Mouse (Mus musculus): ENCODE results near the gene Ptgfrn.
A peak's percentile ranks its signal among the peaks of the same experiment; 100 is the strongest.

The Ptgfrn gene

GRCm38 (mm10) chr3:101078344-101078743 is 31.7 kb downstream of the Ptgfrn start:
- no peak for DNase-seq (ENCODE audit: low spot score)

GRCm38 (mm10) chr3:101077710-101078100 is 32.4 kb downstream of the Ptgfrn start:
- DNase-seq (ENCODE audit: low spot score) = no peak

GRCm38 (mm10) chr3:101076966-101077709 is 32.9 kb downstream of the Ptgfrn start:
- DNase-seq (ENCODE audit: low spot score) = no peak

GRCm38 (mm10) chr3:101075866-101076265 is 34.2 kb downstream of the Ptgfrn start:
- DNase-seq (ENCODE audit: low spot score) = no peak

GRCm38 (mm10) chr3:101073384-101073783 is 36.7 kb downstream of the Ptgfrn start:
- no peak for DNase-seq (ENCODE audit: low spot score)

GRCm38 (mm10) chr3:101072506-101073215 is 37.4 kb downstream of the Ptgfrn start:
- peak; percentile 76 for DNase-seq (ENCODE audit: low spot score)

- DNase-seq (ENCODE audit: low spot score) = no peak
These were observed 38.5 kb downstream of the Ptgfrn start for GRCm38 (mm10) chr3:101071576-101071975.

- DNase-seq (ENCODE audit: low spot score) = peak; percentile 58
These were observed 39.3 kb downstream of the Ptgfrn start for GRCm38 (mm10) chr3:101070796-101071235.

GRCm38 (mm10) chr3:101070230-101070795 is 39.8 kb downstream of the Ptgfrn start:
- peak; percentile 74 for DNase-seq (ENCODE audit: low spot score)

- no peak for DNase-seq (ENCODE audit: low spot score)
These were observed 41.4 kb downstream of the Ptgfrn start for GRCm38 (mm10) chr3:101068701-101069100.

- DNase-seq (ENCODE audit: low spot score) = peak; percentile 53
These were observed 43.9 kb downstream of the Ptgfrn start for GRCm38 (mm10) chr3:101066175-101066574.

GRCm38 (mm10) chr3:101061865-101062585 is 48.1 kb downstream of the Ptgfrn start:
- DNase-seq (ENCODE audit: low spot score) = no peak

GRCm38 (mm10) chr3:101059214-101059613 is 50.9 kb downstream of the Ptgfrn start:
- peak; percentile 56 for DNase-seq (ENCODE audit: low spot score)

GRCm38 (mm10) chr3:101058203-101058602 is 51.9 kb downstream of the Ptgfrn start:
- DNase-seq (ENCODE audit: low spot score) = no peak

- no peak for DNase-seq (ENCODE audit: low spot score)
These were observed 54.9 kb downstream of the Ptgfrn start for GRCm38 (mm10) chr3:101055216-101055615.

- no peak for DNase-seq (ENCODE audit: low spot score)
These were observed 58.5 kb downstream of the Ptgfrn start for GRCm38 (mm10) chr3:101051601-101052000.

- no peak for DNase-seq (ENCODE audit: low spot score)
These were observed 60.1 kb downstream of the Ptgfrn start for GRCm38 (mm10) chr3:101049997-101050396.

- DNase-seq (ENCODE audit: low spot score) = no peak
These were observed 61.3 kb downstream of the Ptgfrn start for GRCm38 (mm10) chr3:101048781-101049180.

- peak; percentile 85 for DNase-seq (ENCODE audit: low spot score)
These were observed 62.3 kb downstream of the Ptgfrn start for GRCm38 (mm10) chr3:101047586-101048275.

- DNase-seq (ENCODE audit: low spot score) = no peak
These were observed 64.6 kb downstream of the Ptgfrn start for GRCm38 (mm10) chr3:101045431-101045830.

- DNase-seq (ENCODE audit: low spot score) = no peak
These were observed 65.4 kb downstream of the Ptgfrn start for GRCm38 (mm10) chr3:101044686-101045085.

- DNase-seq (ENCODE audit: low spot score) = no peak
These were observed 68.1 kb downstream of the Ptgfrn start for GRCm38 (mm10) chr3:101041997-101042396.
